Mouse (Mus musculus): ENCODE data around the gene Leng1. TPM values are rescaled to one million over a fixed set of nuclear protein-coding genes. Genes with fewer than 3 reads are reported as not detected.
"Not testable (repeated sequence)": the region's sequence is repeated elsewhere in the genome, so short reads cannot be mapped to it uniquely, and the experiment has no call there.

Gene Leng1
- 23.1 and 25.6 TPM in 2 replicates for polyA plus RNA-seq (2016; fragmentation: Nextera tagmentation; extraction: Ambion mirVana)

DNA sequence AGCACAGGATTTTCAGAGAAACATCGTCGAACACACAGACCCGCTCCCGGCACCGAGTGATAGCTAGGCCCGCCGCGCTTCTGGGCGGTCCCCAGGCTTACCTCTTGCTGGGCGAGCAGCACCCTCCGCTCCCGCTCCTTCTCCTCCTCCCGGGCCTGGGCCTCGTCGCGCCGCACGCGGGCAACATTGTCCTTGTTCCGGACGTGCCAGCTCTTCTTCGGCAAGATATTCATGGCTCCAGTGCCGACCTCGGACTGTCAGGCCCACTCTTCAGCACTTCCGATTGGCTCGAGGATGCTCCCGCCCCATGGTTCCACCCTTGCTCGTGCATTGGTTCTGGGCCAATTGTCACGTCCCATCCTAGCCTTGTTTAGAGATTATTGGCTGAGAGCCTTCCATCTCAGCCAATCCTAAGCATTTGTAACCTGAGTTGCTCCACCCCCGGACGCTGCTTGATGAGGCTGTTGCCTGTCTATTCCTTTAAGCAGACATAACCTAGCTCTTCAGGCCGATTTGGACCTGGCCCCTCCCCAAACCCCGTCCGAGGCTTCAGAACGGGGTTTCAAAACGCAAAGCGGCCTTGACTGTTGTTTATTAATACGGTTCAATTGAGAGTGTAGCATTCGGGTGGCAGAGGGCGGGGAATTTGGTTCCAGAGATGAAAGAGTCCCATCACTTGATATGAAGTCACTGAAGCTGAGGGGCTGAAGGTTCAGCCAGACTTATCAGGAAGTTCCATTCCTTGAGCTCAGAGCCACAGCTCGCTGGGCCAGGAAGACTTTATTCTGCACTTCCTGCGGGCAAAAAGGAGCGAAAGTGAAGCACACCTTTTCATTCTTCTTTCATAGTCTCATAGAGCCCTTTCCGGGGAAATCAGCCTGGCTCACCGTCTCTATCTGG is at the start of gene Leng1:
Gene Leng1 (minus strand): TSS at position 626 of the 900 bp plus-strand sequence.
- Histone ChIP-seq H3K27ac (replicated peaks) (peak within 1 kb of the TSS; percentile 84), H3K4me2 (replicated peaks) (peak within 1 kb of the TSS; percentile 80), H3K27me3 (no peaks in the 10 kb centered on the region), H3K4me1 (peaks cover 26% of the 10 kb centered on the region), H3K36me3 (peaks cover 28% of the 10 kb centered on the region), H3K9ac (replicated peaks) (peak within 1 kb of the TSS; percentile 79), H3K9me3 (no peaks in the 10 kb centered on the region), H3K4me3 (peak within 1 kb of the TSS; percentile 77)
- ATAC-seq (ENCODE audit: low FRiP score, low read depth): peak; percentile 99
- WGBS: 4% methylated on average over 45 of the region's 45 CpGs

- WGBS: 78% methylated on average over 1 of the region's 1 CpGs
- Histone ChIP-seq H3K27me3 (no peaks in the 10 kb centered on the region), H3K27ac (replicated peaks) (no peak overlapping the region)
These were observed 49.6 kb upstream of the Leng1 start for GRCm38 (mm10) chr7:3715249-3715648.

GRCm38 (mm10) chr7:3712264-3712942 is 46.8 kb upstream of the Leng1 start:
- Histone ChIP-seq H3K4me2 (replicated peaks) (no peak overlapping the region), H3K9me3 (no peaks in the 10 kb centered on the region), H3K27me3 (no peaks in the 10 kb centered on the region), H3K36me3 (peaks cover 8% of the 10 kb centered on the region), H3K9ac (replicated peaks) (no peak overlapping the region), H3K4me3 (no peak overlapping the region), H3K27ac (replicated peaks) (no peak overlapping the region), H3K4me1 (no peaks in the 10 kb centered on the region)
- 46% methylated on average over 5 of the region's 5 CpGs for WGBS
- ATAC-seq (ENCODE audit: low FRiP score, low read depth): no peak

More at GRCm38 (mm10) chr7:3715249-3715648, 49.6 kb upstream of the Leng1 start:
- H3K36me3 ChIP-seq: no peaks in the 10 kb centered on the region
- H3K4me3 ChIP-seq: no peak overlapping the region
- H3K9ac ChIP-seq (replicated peaks): no peak overlapping the region
- no peak overlapping the region for H3K4me2 ChIP-seq (replicated peaks)
- ATAC-seq (ENCODE audit: low FRiP score, low read depth): no peak
- H3K9me3 ChIP-seq: no peaks in the 10 kb centered on the region
- H3K4me1 ChIP-seq: no peaks in the 10 kb centered on the region

- Histone ChIP-seq H3K4me2 (replicated peaks) (no peak overlapping the region), H3K9me3 (no peaks in the 10 kb centered on the region), H3K27ac (replicated peaks) (no peak overlapping the region), H3K4me1 (peaks cover 22% of the 10 kb centered on the region), H3K27me3 (no peaks in the 10 kb centered on the region), H3K4me3 (no peak overlapping the region), H3K9ac (replicated peaks) (no peak overlapping the region), H3K36me3 (peaks cover 24% of the 10 kb centered on the region)
- WGBS: 82% methylated on average over 1 of the region's 1 CpGs
- no peak for ATAC-seq (ENCODE audit: low FRiP score, low read depth)
These were observed 43.4 kb upstream of the Leng1 start for GRCm38 (mm10) chr7:3709000-3709399.

DNA sequence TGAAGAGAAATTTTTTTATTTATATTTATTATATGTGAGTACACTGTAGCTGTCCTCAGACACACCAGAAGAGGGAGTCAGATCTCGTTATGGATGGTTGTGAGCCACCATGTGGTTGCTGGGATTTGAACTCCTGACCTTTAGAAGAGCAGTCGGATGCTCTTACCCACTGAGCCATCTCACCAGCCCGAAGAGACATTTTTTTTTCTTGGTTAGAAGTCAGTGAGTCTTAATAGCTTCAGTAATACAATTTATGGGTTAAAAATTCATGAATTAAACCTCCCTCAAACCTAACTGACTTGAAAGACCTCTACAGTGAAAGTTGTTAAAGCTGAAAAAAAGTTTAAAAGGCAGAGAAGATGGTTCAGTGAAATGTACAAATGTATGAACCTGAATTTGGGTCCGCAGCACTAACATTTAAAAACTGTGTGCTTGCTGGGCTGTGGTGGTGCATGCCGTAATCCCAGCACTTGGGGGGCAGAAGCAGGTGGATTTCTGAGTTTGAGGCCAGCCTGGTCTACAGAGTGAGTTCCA is 42.9 kb upstream of the Leng1 start:
- 38% methylated on average over 5 of the region's 5 CpGs for WGBS
- H3K4me1 ChIP-seq: peaks cover 22% of the 10 kb centered on the region

GRCm38 (mm10) chr7:3707568-3708413 is 42.2 kb upstream of the Leng1 start:
- H3K27ac ChIP-seq (replicated peaks): no peak overlapping the region
- peaks cover 24% of the 10 kb centered on the region for H3K36me3 ChIP-seq
- no peak overlapping the region for H3K4me3 ChIP-seq
- no peak overlapping the region for H3K4me2 ChIP-seq (replicated peaks)
- ATAC-seq (ENCODE audit: low FRiP score, low read depth): no peak
- no peak overlapping the region for H3K9ac ChIP-seq (replicated peaks)
- H3K4me1 ChIP-seq: peaks cover 22% of the 10 kb centered on the region
- 22% methylated on average over 7 of the region's 7 CpGs for WGBS
- no peaks in the 10 kb centered on the region for H3K27me3 ChIP-seq
- H3K9me3 ChIP-seq: no peaks in the 10 kb centered on the region

More for the DNA sequence above, 42.9 kb upstream of the Leng1 start:
- H3K27me3 ChIP-seq; H3K4me3 ChIP-seq; H3K4me2 ChIP-seq (replicated peaks); H3K9me3 ChIP-seq; H3K9ac ChIP-seq (replicated peaks); ATAC-seq (ENCODE audit: low FRiP score, low read depth); H3K27ac ChIP-seq (replicated peaks): not testable (repeated sequence)
- peaks cover 24% of the 10 kb centered on the region for H3K36me3 ChIP-seq

GRCm38 (mm10) chr7:3707027-3707426 is 41.4 kb upstream of the Leng1 start:
- Histone ChIP-seq H3K27me3 (no peaks in the 10 kb centered on the region), H3K27ac (replicated peaks) (0 out of 2 replicates have a peak overlapping the region, but pooled peaks have one; percentile 20), H3K36me3 (peaks cover 24% of the 10 kb centered on the region), H3K9me3 (no peaks in the 10 kb centered on the region), H3K9ac (replicated peaks) (no peak overlapping the region), H3K4me1 (peaks cover 22% of the 10 kb centered on the region), H3K4me2 (replicated peaks) (0 out of 2 replicates have a peak overlapping the region, but pooled peaks have one; percentile 1), H3K4me3 (no peak overlapping the region)
- no peak for ATAC-seq (ENCODE audit: low FRiP score, low read depth)
- WGBS: 76% methylated on average over 4 of the region's 4 CpGs

- Histone ChIP-seq H3K4me1 (peaks cover 22% of the 10 kb centered on the region), H3K27ac (replicated peaks) (no peak overlapping the region), H3K36me3 (peaks cover 24% of the 10 kb centered on the region), H3K27me3 (no peaks in the 10 kb centered on the region), H3K9ac (replicated peaks) (peak overlapping the region; percentile 91; the same call in 1 of the 2 replicates), H3K4me3 (peak overlapping the region; percentile 89), H3K4me2 (replicated peaks) (peak overlapping the region; percentile 95), H3K9me3 (no peaks in the 10 kb centered on the region)
- ATAC-seq (ENCODE audit: low FRiP score, low read depth): no peak
- WGBS: 62% methylated on average over 11 of the region's 11 CpGs
These were observed 40.8 kb upstream of the Leng1 start for GRCm38 (mm10) chr7:3706343-3706934.

DNA sequence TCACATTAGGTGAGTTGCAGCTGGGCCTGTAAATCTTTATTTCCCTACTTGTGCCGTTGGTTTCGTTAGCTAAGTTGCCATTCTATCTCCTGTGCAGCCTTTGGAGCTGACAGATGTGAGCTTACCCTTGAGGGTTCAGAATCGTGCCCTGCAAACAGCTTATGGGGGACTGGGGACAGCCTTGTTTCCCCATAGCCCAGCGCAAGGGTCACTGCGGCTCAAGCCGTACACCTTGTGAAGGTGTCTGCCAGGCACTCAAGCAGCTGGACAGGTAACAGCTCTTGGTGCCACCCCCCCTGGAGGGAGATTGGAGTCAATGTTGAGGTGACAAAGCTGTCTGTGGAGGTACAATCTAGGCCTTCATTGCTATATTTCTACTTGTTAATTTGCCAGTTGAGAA is 40.3 kb upstream of the Leng1 start:
- H3K9me3 ChIP-seq: no peaks in the 10 kb centered on the region
- no peaks in the 10 kb centered on the region for H3K27me3 ChIP-seq
- peak overlapping the region; percentile 91 for H3K9ac ChIP-seq (replicated peaks)
- WGBS: 40% methylated on average over 6 of the region's 6 CpGs
- H3K4me1 ChIP-seq: peaks cover 22% of the 10 kb centered on the region
- H3K36me3 ChIP-seq: peaks cover 24% of the 10 kb centered on the region
- H3K4me2 ChIP-seq (replicated peaks): peak overlapping the region; percentile 95
- no peak for ATAC-seq (ENCODE audit: low FRiP score, low read depth)
- H3K4me3 ChIP-seq: peak overlapping the region; percentile 89
- no peak overlapping the region for H3K27ac ChIP-seq (replicated peaks)

GRCm38 (mm10) chr7:3705461-3705860 is 39.8 kb upstream of the Leng1 start:
- H3K9ac ChIP-seq (replicated peaks): peak overlapping the region; percentile 91
- peak overlapping the region; percentile 89 for H3K4me3 ChIP-seq
- H3K27ac ChIP-seq (replicated peaks): peak overlapping the region; percentile 92; the same call in 1 of the 2 replicates
- H3K4me1 ChIP-seq: peaks cover 22% of the 10 kb centered on the region
- peak overlapping the region; percentile 95 for H3K4me2 ChIP-seq (replicated peaks)
- H3K36me3 ChIP-seq: peaks cover 25% of the 10 kb centered on the region
- not testable (repeated sequence) for H3K9me3 ChIP-seq; ATAC-seq (ENCODE audit: low FRiP score, low read depth); H3K27me3 ChIP-seq
- 3% methylated on average over 7 of the region's 7 CpGs for WGBS

- under 1% methylated on average over 20 of the region's 20 CpGs for WGBS
- no peaks in the 10 kb centered on the region for H3K27me3 ChIP-seq
- H3K4me3 ChIP-seq: peak overlapping the region; percentile 89
- peaks cover 34% of the 10 kb centered on the region for H3K36me3 ChIP-seq
- H3K4me1 ChIP-seq: peaks cover 22% of the 10 kb centered on the region
- H3K27ac ChIP-seq (replicated peaks): peak overlapping the region; percentile 92
- ATAC-seq (ENCODE audit: low FRiP score, low read depth): peak; percentile 35; the same call in 1 of the 2 replicates
- H3K9me3 ChIP-seq: no peaks in the 10 kb centered on the region
- H3K4me2 ChIP-seq (replicated peaks): peak overlapping the region; percentile 95
- peak overlapping the region; percentile 91 for H3K9ac ChIP-seq (replicated peaks)
These were observed 38.8 kb upstream of the Leng1 start for GRCm38 (mm10) chr7:3704475-3704874.
